Mouse (Mus musculus) ES-E14 (cell line): ENCODE data around the gene Pla2g12b. TPM values are rescaled to one million over a fixed set of nuclear protein-coding genes. Genes with fewer than 3 reads are reported as not detected.

ENCODE experiments used
- DNase-seq: peaks from one replicate; pipeline ENCODE4 v3.0.0-alpha.2; 2013; ENCODE audit warnings: low read depth, low spot score
- H3K27ac ChIP-seq: 2 replicates; pipeline ENCODE4 v1.5.1; 2012; ENCODE audit warnings: low read depth, mild to moderate bottlenecking, low read length, moderate library complexity, mixed read lengths; ENCODE audit not compliant: poor library complexity, insufficient read depth, severe bottlenecking
- H3K36me3 ChIP-seq: 2 replicates; pipeline ENCODE4 v1.6.1; 2012; ENCODE audit warnings: mild to moderate bottlenecking, low read length, moderate library complexity, mixed read lengths; ENCODE audit not compliant: control insufficient read depth, poor library complexity, insufficient read depth, severe bottlenecking
- H3K4me1 ChIP-seq, 2 experiments: fragments of 150-350 bp in 1 of 2; sonication (generic) in 1 of 2; 2 replicates each; pipeline ENCODE4 v1.6.1; 2012; ENCODE audit warnings: low read length in 2 of 2, mild to moderate bottlenecking in 1 of 2, mixed read lengths in 1 of 2; ENCODE audit not compliant: control insufficient read depth in 2 of 2, insufficient read depth in 2 of 2, poor library complexity in 1 of 2
- H3K4me3 ChIP-seq, 2 experiments: fragments of 150-350 bp in 1 of 2; sonication (generic) in 1 of 2; 2 replicates each; pipeline ENCODE4 v1.5.1; 2012; ENCODE audit warnings: low read length in 2 of 2, low read depth in 1 of 2, mild to moderate bottlenecking in 1 of 2, mixed read lengths in 1 of 2; ENCODE audit not compliant: insufficient read depth in 1 of 2, poor library complexity in 1 of 2, severe bottlenecking in 1 of 2
- H3K9ac ChIP-seq: 2 replicates; pipeline ENCODE4 v1.6.1; 2012; ENCODE audit warnings: low read depth, mild to moderate bottlenecking, low read length, mixed read lengths; ENCODE audit not compliant: poor library complexity, insufficient read depth, severe bottlenecking
- H3K9me3 ChIP-seq: fragments of 150-350 bp; sonication (generic); 2 replicates; pipeline ENCODE4 v1.6.1; 2012; ENCODE audit warnings: low read depth, mild to moderate bottlenecking, low read length; ENCODE audit not compliant: control insufficient read depth, insufficient read depth
- CHD2 ChIP-seq: IDR thresholded peaks from 2 replicates; pipeline ENCODE4 v1.6.1; 2014; ENCODE audit warnings: mild to moderate bottlenecking, low read depth, low read length, inconsistent platforms
- HCFC1 ChIP-seq: IDR thresholded peaks from 2 replicates; pipeline ENCODE4 v1.6.1; 2012; ENCODE audit warnings: low read length, inconsistent platforms, borderline replicate concordance; ENCODE audit not compliant: insufficient read depth
- MAFK ChIP-seq: IDR thresholded peaks from 2 replicates; pipeline ENCODE4 v1.6.1; 2014; ENCODE audit warnings: mild to moderate bottlenecking, low read depth, low read length, inconsistent platforms; ENCODE audit not compliant: insufficient read depth
- ZC3H11A ChIP-seq: IDR thresholded peaks from 2 replicates; pipeline ENCODE4 v1.6.1; 2012; ENCODE audit warnings: low read depth, mild to moderate bottlenecking, inconsistent platforms, low read length, borderline replicate concordance
- ZNF384 ChIP-seq: IDR thresholded peaks from 2 replicates; pipeline ENCODE4 v1.6.1; 2012; ENCODE audit warnings: low read depth, low read length, inconsistent platforms
- in situ Hi-C, 2 experiments: fragments of 600-800 bp; cut with MboI; formaldehyde crosslinking; loops; one replicate each; pipeline ENCODE4 v1.15.1; 2025; ENCODE audit warnings: low sequenced_read_pairs in 2 of 2, inconsistent platforms in 1 of 2; ENCODE audit not compliant: unreplicated experiment in 2 of 2
- total RNA-seq: library from RNA; depleted of rRNA; stranded (reverse); fragments of 300-350 nt; gene quantifications from 2 replicates; pipeline ENCODE4 v1.2.3, GENCODE M21; 2012

The Pla2g12b gene
- total RNA-seq, 1 experiment: 2.1 TPM

- no peak overlapping the region for H3K4me3 ChIP-seq
- H3K4me1 ChIP-seq: peaks cover 0 to 9% of the 10 kb centered on the region in 2 experiments; a peak in 2 of 4 replicates
- no peak for DNase-seq
- no peaks in the 10 kb centered on the region for H3K9me3 ChIP-seq
- in situ Hi-C loops: no loop called here
- H3K27ac ChIP-seq: no peak overlapping the region
- no peak for TF ChIP-seq MAFK
- TF ChIP-seq ZNF384: no peak
- no peaks in the 10 kb centered on the region for H3K36me3 ChIP-seq
- no peak overlapping the region for H3K9ac ChIP-seq
These were observed 51.2 kb downstream of the Pla2g12b start for GRCm38 (mm10) chr10:59454631-59455030.

GRCm38 (mm10) chr10:59459767-59460166 lies 56.3 kb downstream of the Pla2g12b start:
- Histone ChIP-seq H3K4me1 (peaks cover 2 to 3% of the 10 kb centered on the region in 2 experiments; a peak in 1 of 4 replicates), H3K27ac (no peak overlapping the region), H3K9me3 (no peaks in the 10 kb centered on the region), H3K9ac (no peak overlapping the region; the same call in 1 of the 2 replicates), H3K36me3 (no peaks in the 10 kb centered on the region), H3K4me3 (peak overlapping the region in 1 of 2 experiments; percentile 32; a peak in 1 of 4 replicates)
- no peak for TF ChIP-seq HCFC1
- no peak for TF ChIP-seq ZNF384
- no peak for TF ChIP-seq MAFK
- TF ChIP-seq CHD2: no peak
- no peak for TF ChIP-seq ZC3H11A
- in situ Hi-C loops: no loop called here
- DNase-seq: no peak

- no peaks in the 10 kb centered on the region for H3K9me3 ChIP-seq
- no peak overlapping the region for H3K4me3 ChIP-seq
- H3K9ac ChIP-seq: no peak overlapping the region
- no peak overlapping the region for H3K27ac ChIP-seq
- TF ChIP-seq ZNF384 (no peak), ZC3H11A (no peak), MAFK (no peak), HCFC1 (no peak), CHD2 (no peak)
- no peak for DNase-seq
- peaks cover 2% of the 10 kb centered on the region; the same call in 1 of the 2 replicates for H3K36me3 ChIP-seq
- in situ Hi-C loops: no loop called here
- peaks cover 4% of the 10 kb centered on the region in 2 experiments; a peak in 2 of 4 replicates for H3K4me1 ChIP-seq
These were observed 58.8 kb downstream of the Pla2g12b start for GRCm38 (mm10) chr10:59462307-59462706.

- in situ Hi-C loops: no loop called here
- Histone ChIP-seq H3K4me1 (peaks cover 4 to 9% of the 10 kb centered on the region in 2 experiments; a peak in 3 of 4 replicates), H3K27ac (no peak overlapping the region), H3K9ac (no peak overlapping the region), H3K4me3 (no peak overlapping the region), H3K36me3 (peaks cover 2% of the 10 kb centered on the region), H3K9me3 (no peaks in the 10 kb centered on the region)
- TF ChIP-seq CHD2: no peak
- TF ChIP-seq MAFK: no peak
- no peak for TF ChIP-seq ZNF384
- DNase-seq: no peak
These were observed 62.1 kb downstream of the Pla2g12b start for GRCm38 (mm10) chr10:59465546-59465945.

- no peak overlapping the region for H3K27ac ChIP-seq
- H3K4me1 ChIP-seq: peaks cover 4 to 10% of the 10 kb centered on the region in 2 experiments; a peak in 3 of 4 replicates
- DNase-seq: no peak
- no peaks in the 10 kb centered on the region for H3K9me3 ChIP-seq
- peaks cover 2% of the 10 kb centered on the region for H3K36me3 ChIP-seq
- H3K9ac ChIP-seq: no peak overlapping the region
- no peak for TF ChIP-seq ZNF384
- TF ChIP-seq ZC3H11A: no peak
- H3K4me3 ChIP-seq: no peak overlapping the region
- in situ Hi-C loops: no loop called here
These were observed 63.2 kb downstream of the Pla2g12b start for GRCm38 (mm10) chr10:59466626-59467025.
